Mouse (Mus musculus): ENCODE data around the gene Vps11.
"Not testable (repeated sequence)": the region's sequence is repeated elsewhere in the genome, so short reads cannot be mapped to it uniquely, and the experiment has no call there.

- not testable (repeated sequence) for TF ChIP-seq CTCF (conservative IDR thresholded peaks at IDR 0.05; ENCODE audit: insufficient read depth, insufficient read length, low read depth, low read length); POLR2A (IDR thresholded peaks at IDR 0.05; ENCODE audit: low read depth, low read length)
Observed at GRCm38 (mm10) chr9:44377335-44377734, 15.9 kb upstream of the Vps11 start.

Data from kidney, adult 2 months (tissue).